Mouse (Mus musculus) erythroblast, embryonic 14.5 days (primary cell): Measurements from ENCODE around the gene Opa1.

ENCODE experiments used
- GATA1 ChIP-seq: IDR thresholded peaks from 2 replicates; pipeline ENCODE4 v1.6.1; 2012; ENCODE audit warnings: low read length, inconsistent platforms, mixed read lengths
- TAL1 ChIP-seq: IDR thresholded peaks from 3 replicates; pipeline ENCODE4 v1.6.1; 2012; ENCODE audit warnings: low read length, inconsistent platforms, mixed read lengths

GRCm38 (mm10) chr16:29683563-29683962 lies 104.4 kb downstream of the Opa1 start:
- TF ChIP-seq GATA1 (no peak), TAL1 (no peak)
